Mouse (Mus musculus): Measurements from ENCODE around the gene Dhtkd1. TPM values are rescaled to one million over a fixed set of nuclear protein-coding genes. Genes with fewer than 3 reads are reported as not detected.

Dhtkd1 gene
- polyA plus RNA-seq, 1 experiment, result not detected

- Histone ChIP-seq H3K36me3 (ENCODE audit: control insufficient read depth) (peaks cover 2% of the 10 kb centered on the region; the same call in 1 of the 2 replicates), H3K4me3 (replicated peaks) (no peak overlapping the region), H3K4me1 (ENCODE audit: control insufficient read depth) (no peaks in the 10 kb centered on the region), H3K9me3 (ENCODE audit: control insufficient read depth, low read length) (no peaks in the 10 kb centered on the region), H3K27me3 (ENCODE audit: control insufficient read depth) (no peaks in the 10 kb centered on the region)
- TF ChIP-seq TAL1 (IDR thresholded peaks at IDR 0.05; ENCODE audit: low read length), result no peak
- TF ChIP-seq GATA1 (IDR thresholded peaks at IDR 0.05; ENCODE audit: low read length), result no peak
Observed at GRCm38 (mm10) chr2:5911282-5911965, 31.2 kb downstream of the Dhtkd1 start.

GRCm38 (mm10) chr2:5906625-5907024 lies 36.0 kb downstream of the Dhtkd1 start:
- H3K4me1 ChIP-seq (ENCODE audit: control insufficient read depth), result no peaks in the 10 kb centered on the region
- H3K36me3 ChIP-seq (ENCODE audit: control insufficient read depth), result peaks cover 5% of the 10 kb centered on the region; the same call in 1 of the 2 replicates
- H3K4me3 ChIP-seq (replicated peaks), result no peak overlapping the region
- H3K27me3 ChIP-seq (ENCODE audit: control insufficient read depth), result no peaks in the 10 kb centered on the region
- H3K9me3 ChIP-seq (ENCODE audit: control insufficient read depth, low read length), result no peaks in the 10 kb centered on the region
- TF ChIP-seq GATA1 (IDR thresholded peaks at IDR 0.05; ENCODE audit: low read length), result no peak
- TF ChIP-seq TAL1 (IDR thresholded peaks at IDR 0.05; ENCODE audit: low read length), result no peak

- H3K9me3 ChIP-seq (ENCODE audit: control insufficient read depth, low read length), result no peaks in the 10 kb centered on the region
- no peak overlapping the region for H3K4me3 ChIP-seq (replicated peaks)
- no peaks in the 10 kb centered on the region for H3K27me3 ChIP-seq (ENCODE audit: control insufficient read depth)
- no peak for TF ChIP-seq TAL1 (IDR thresholded peaks at IDR 0.05; ENCODE audit: low read length)
- TF ChIP-seq GATA1 (IDR thresholded peaks at IDR 0.05; ENCODE audit: low read length), result no peak
- peaks cover 5% of the 10 kb centered on the region; the same call in 1 of the 2 replicates for H3K36me3 ChIP-seq (ENCODE audit: control insufficient read depth)
- H3K4me1 ChIP-seq (ENCODE audit: control insufficient read depth), result no peaks in the 10 kb centered on the region
Observed at GRCm38 (mm10) chr2:5906092-5906491, 36.5 kb downstream of the Dhtkd1 start.

GRCm38 (mm10) chr2:5900145-5900544 lies 42.4 kb downstream of the Dhtkd1 start:
- no peak overlapping the region for H3K4me3 ChIP-seq (replicated peaks)
- peaks cover 2% of the 10 kb centered on the region; the same call in 1 of the 2 replicates for H3K36me3 ChIP-seq (ENCODE audit: control insufficient read depth)
- TF ChIP-seq TAL1 (IDR thresholded peaks at IDR 0.05; ENCODE audit: low read length) (no peak), GATA1 (IDR thresholded peaks at IDR 0.05; ENCODE audit: low read length) (no peak)
- peaks cover 4% of the 10 kb centered on the region for H3K4me1 ChIP-seq (ENCODE audit: control insufficient read depth)
- H3K9me3 ChIP-seq (ENCODE audit: control insufficient read depth, low read length), result no peaks in the 10 kb centered on the region
- no peaks in the 10 kb centered on the region for H3K27me3 ChIP-seq (ENCODE audit: control insufficient read depth)

GRCm38 (mm10) chr2:5894843-5895570 lies 47.6 kb downstream of the Dhtkd1 start, which contains the start of gene Sec61a2:
Gene Sec61a2 (minus strand): TSS chr2:5895432.
- Histone ChIP-seq H3K27me3 (ENCODE audit: control insufficient read depth) (no peaks in the 10 kb centered on the region), H3K36me3 (ENCODE audit: control insufficient read depth) (peaks cover 16% of the 10 kb centered on the region), H3K9me3 (ENCODE audit: control insufficient read depth, low read length) (no peaks in the 10 kb centered on the region), H3K4me1 (ENCODE audit: control insufficient read depth) (peaks cover 35% of the 10 kb centered on the region), H3K4me3 (replicated peaks) (peak within 1 kb of the TSS; percentile 91)
- TF ChIP-seq GATA1 (IDR thresholded peaks at IDR 0.05; ENCODE audit: low read length) (no peak), TAL1 (IDR thresholded peaks at IDR 0.05; ENCODE audit: low read length) (no peak)

- Histone ChIP-seq H3K27me3 (ENCODE audit: control insufficient read depth) (no peaks in the 10 kb centered on the region), H3K4me3 (replicated peaks) (peak overlapping the region; percentile 91), H3K36me3 (ENCODE audit: control insufficient read depth) (peaks cover 21% of the 10 kb centered on the region), H3K9me3 (ENCODE audit: control insufficient read depth, low read length) (no peaks in the 10 kb centered on the region), H3K4me1 (ENCODE audit: control insufficient read depth) (peaks cover 35% of the 10 kb centered on the region)
- TF ChIP-seq TAL1 (IDR thresholded peaks at IDR 0.05; ENCODE audit: low read length) (no peak), GATA1 (IDR thresholded peaks at IDR 0.05; ENCODE audit: low read length) (no peak)
Observed at GRCm38 (mm10) chr2:5894296-5894695, 48.3 kb downstream of the Dhtkd1 start.

- Histone ChIP-seq H3K27me3 (ENCODE audit: control insufficient read depth) (no peaks in the 10 kb centered on the region), H3K36me3 (ENCODE audit: control insufficient read depth) (peaks cover 57% of the 10 kb centered on the region)
- no peak for TF ChIP-seq GATA1 (IDR thresholded peaks at IDR 0.05; ENCODE audit: low read length)
- no peak for TF ChIP-seq TAL1 (IDR thresholded peaks at IDR 0.05; ENCODE audit: low read length)
Observed at GRCm38 (mm10) chr2:5889412-5889811, 53.2 kb downstream of the Dhtkd1 start.

GRCm38 (mm10) chr2:5888865-5889264 lies 53.7 kb downstream of the Dhtkd1 start:
- no peaks in the 10 kb centered on the region for H3K9me3 ChIP-seq (ENCODE audit: control insufficient read depth, low read length)
- no peak for TF ChIP-seq GATA1 (IDR thresholded peaks at IDR 0.05; ENCODE audit: low read length)
- no peak for TF ChIP-seq TAL1 (IDR thresholded peaks at IDR 0.05; ENCODE audit: low read length)
- no peaks in the 10 kb centered on the region for H3K27me3 ChIP-seq (ENCODE audit: control insufficient read depth)
- H3K36me3 ChIP-seq (ENCODE audit: control insufficient read depth), result peaks cover 60% of the 10 kb centered on the region
- H3K4me3 ChIP-seq (replicated peaks), result no peak overlapping the region
- peaks cover 33% of the 10 kb centered on the region for H3K4me1 ChIP-seq (ENCODE audit: control insufficient read depth)

More at GRCm38 (mm10) chr2:5889412-5889811, 53.2 kb downstream of the Dhtkd1 start:
- Histone ChIP-seq H3K4me1 (ENCODE audit: control insufficient read depth) (peaks cover 37% of the 10 kb centered on the region), H3K9me3 (ENCODE audit: control insufficient read depth, low read length) (no peaks in the 10 kb centered on the region), H3K4me3 (replicated peaks) (no peak overlapping the region)

- Histone ChIP-seq H3K36me3 (ENCODE audit: control insufficient read depth) (peaks cover 83% of the 10 kb centered on the region), H3K4me3 (replicated peaks) (no peak overlapping the region), H3K4me1 (ENCODE audit: control insufficient read depth) (no peaks in the 10 kb centered on the region), H3K9me3 (ENCODE audit: control insufficient read depth, low read length) (no peaks in the 10 kb centered on the region), H3K27me3 (ENCODE audit: control insufficient read depth) (no peaks in the 10 kb centered on the region)
- TF ChIP-seq TAL1 (IDR thresholded peaks at IDR 0.05; ENCODE audit: low read length) (no peak), GATA1 (IDR thresholded peaks at IDR 0.05; ENCODE audit: low read length) (no peak)
Observed at GRCm38 (mm10) chr2:5877446-5877845, 65.1 kb downstream of the Dhtkd1 start.

Measured in erythroblast, embryonic 14.5 days (primary cell).